Mouse (Mus musculus): Measurements from ENCODE around the gene Rbm45. TPM values are rescaled to one million over a fixed set of nuclear protein-coding genes. Genes with fewer than 3 reads are reported as not detected.

Gene Rbm45
- polyA plus RNA-seq, 1 experiment = 5.3 TPM

DNA sequence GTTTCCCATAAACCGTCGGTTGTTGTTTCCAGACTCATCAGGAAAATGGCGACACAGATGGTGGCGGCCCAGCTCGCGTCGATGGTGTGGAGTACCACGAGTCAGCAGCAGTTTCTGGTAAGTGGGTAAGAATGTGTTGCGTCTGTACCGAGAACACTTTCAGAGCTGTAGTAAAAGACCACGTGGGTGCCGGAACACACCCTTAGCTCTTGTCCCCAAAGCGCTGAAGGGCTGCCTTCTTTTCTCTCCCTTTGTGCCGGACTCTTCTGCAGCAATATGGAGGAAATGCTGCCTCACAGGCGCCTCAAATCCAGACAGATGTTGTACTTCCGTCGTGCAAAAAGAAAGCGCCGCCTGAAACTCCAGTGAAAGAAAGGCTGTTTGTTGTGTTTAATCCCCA lies 8.9 kb downstream of the Rbm45 start:
- H3K27me3 ChIP-seq (replicated peaks) = no peaks in the 10 kb centered on the region
- peaks cover 75% of the 10 kb centered on the region for H3K36me3 ChIP-seq (replicated peaks; ENCODE audit: low read length)
- TF ChIP-seq FLI1 (IDR thresholded peaks at IDR 0.05; ENCODE audit: low read length) (no peak), GATA1 (IDR thresholded peaks at IDR 0.05; ENCODE audit: borderline replicate concordance, low read length) (no peak)
- H3K9me3 ChIP-seq = no peaks in the 10 kb centered on the region
- no peaks in the 10 kb centered on the region for H3K4me1 ChIP-seq
- H3K4me3 ChIP-seq (replicated peaks) = no peak overlapping the region

DNA sequence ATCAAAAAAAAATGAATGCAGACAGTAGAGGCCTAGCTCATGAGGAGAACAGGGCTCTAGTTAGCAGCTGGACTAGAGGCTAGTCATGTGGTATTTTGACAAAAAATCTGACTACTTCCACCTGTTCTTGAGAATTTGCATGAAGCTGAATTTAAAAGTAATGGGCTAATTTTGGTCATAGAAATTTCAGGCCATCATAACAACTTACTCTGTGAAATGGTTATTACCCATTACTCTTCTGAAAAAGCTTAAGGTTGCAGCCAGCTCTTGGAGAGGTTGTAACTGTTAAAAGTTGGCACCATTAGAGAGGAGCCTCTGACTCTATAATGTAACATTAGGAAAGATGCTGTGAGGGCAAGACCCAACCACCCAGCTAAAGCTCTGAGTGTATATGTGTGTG lies 16.7 kb downstream of the Rbm45 start:
- no peaks in the 10 kb centered on the region for H3K9me3 ChIP-seq

DNA sequence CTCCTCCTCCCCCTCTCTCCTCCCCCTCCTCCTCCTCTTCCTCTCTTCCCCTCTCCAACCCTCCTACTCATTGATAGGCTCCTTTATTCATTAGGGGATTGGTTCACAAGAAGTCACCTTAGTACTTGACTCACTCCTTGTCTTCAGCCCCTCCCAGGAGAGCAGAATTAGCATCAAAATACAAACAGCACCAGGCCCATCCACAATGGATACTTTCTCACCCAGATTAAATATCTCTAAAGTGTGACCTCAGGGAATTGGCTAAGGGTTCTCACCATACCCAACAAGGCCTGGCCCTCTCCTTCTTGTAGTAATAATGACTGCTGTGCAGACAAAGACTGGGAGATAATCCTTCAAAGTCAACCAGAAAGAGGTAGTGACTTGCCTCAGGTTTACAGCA lies 30.4 kb downstream of the Rbm45 start:
- Histone ChIP-seq H3K36me3 (replicated peaks; ENCODE audit: low read length) (no peaks in the 10 kb centered on the region), H3K9me3 (peaks cover 7% of the 10 kb centered on the region; the same call in 1 of the 2 replicates), H3K4me1 (no peaks in the 10 kb centered on the region), H3K27me3 (replicated peaks) (peaks cover 40% of the 10 kb centered on the region), H3K4me3 (replicated peaks) (no peak overlapping the region)
- no peak for TF ChIP-seq FLI1 (IDR thresholded peaks at IDR 0.05; ENCODE audit: low read length)
- no peak for TF ChIP-seq GATA1 (IDR thresholded peaks at IDR 0.05; ENCODE audit: borderline replicate concordance, low read length)

More for the DNA sequence above, 16.7 kb downstream of the Rbm45 start:
- TF ChIP-seq FLI1 (IDR thresholded peaks at IDR 0.05; ENCODE audit: low read length) (no peak), GATA1 (IDR thresholded peaks at IDR 0.05; ENCODE audit: borderline replicate concordance, low read length) (no peak)
- H3K36me3 ChIP-seq (replicated peaks; ENCODE audit: low read length) = peaks cover 32% of the 10 kb centered on the region
- H3K4me3 ChIP-seq (replicated peaks) = no peak overlapping the region
- H3K27me3 ChIP-seq (replicated peaks) = no peaks in the 10 kb centered on the region
- no peaks in the 10 kb centered on the region for H3K4me1 ChIP-seq

GRCm38 (mm10) chr2:76405596-76406150 lies 35.9 kb downstream of the Rbm45 start:
- Histone ChIP-seq H3K9me3 (no peaks in the 10 kb centered on the region), H3K4me3 (replicated peaks) (peak overlapping the region; percentile 91)

DNA sequence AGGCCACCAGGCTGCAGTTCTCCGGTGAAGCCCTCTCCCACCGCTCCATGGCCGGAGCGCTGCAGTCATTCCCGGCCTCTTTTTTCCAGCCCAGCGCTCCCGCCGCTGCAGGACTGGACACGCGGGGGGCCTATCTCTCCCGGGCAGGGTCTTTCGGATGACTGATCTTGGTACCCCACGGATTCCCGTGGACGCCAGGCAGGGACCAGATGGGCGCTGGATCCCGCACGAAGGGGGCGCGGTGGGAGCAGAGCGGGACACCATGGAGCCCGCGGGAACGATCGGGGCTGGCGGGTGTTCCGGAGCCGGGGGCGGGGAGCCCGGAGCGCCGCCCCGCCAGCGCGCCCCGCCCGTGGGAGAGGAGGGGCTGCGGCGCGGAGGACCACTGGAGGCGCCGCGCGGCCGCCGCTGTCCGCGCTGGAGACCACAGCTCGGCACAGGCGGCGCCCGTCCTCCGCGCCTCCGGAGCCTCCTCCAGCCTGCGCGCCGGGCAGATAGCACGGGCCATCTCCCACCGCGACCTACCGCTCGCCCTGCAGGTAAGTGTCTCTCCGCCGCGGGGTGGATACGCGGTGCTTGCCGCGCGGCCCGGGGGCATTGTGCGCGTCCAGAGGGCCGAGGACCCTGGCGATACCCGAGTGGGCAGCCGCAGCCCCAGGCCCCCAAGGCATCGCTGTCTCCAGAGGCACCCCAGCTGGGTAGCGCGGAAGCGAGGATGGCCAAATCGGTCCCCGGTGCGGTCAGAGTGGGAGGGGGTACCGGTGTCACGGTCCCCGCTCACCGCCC lies 36.6 kb downstream of the Rbm45 start, which contains the start of gene Osbpl6:
Gene Osbpl6 (plus strand): TSS at position 358 of the 786 bp plus-strand sequence.
- no peaks in the 10 kb centered on the region for H3K9me3 ChIP-seq
- H3K27me3 ChIP-seq (replicated peaks) = peaks cover 85% of the 10 kb centered on the region
- no peaks in the 10 kb centered on the region for H3K36me3 ChIP-seq (replicated peaks; ENCODE audit: low read length)
- peak within 1 kb of the TSS; percentile 91 for H3K4me3 ChIP-seq (replicated peaks)
- TF ChIP-seq GATA1 (IDR thresholded peaks at IDR 0.05; ENCODE audit: borderline replicate concordance, low read length) (no peak), FLI1 (IDR thresholded peaks at IDR 0.05; ENCODE audit: low read length) (no peak)
- H3K4me1 ChIP-seq = peaks cover 18% of the 10 kb centered on the region

More at GRCm38 (mm10) chr2:76405596-76406150, 35.9 kb downstream of the Rbm45 start:
- H3K36me3 ChIP-seq (replicated peaks; ENCODE audit: low read length) = no peaks in the 10 kb centered on the region
- peaks cover 81% of the 10 kb centered on the region for H3K27me3 ChIP-seq (replicated peaks)
- peaks cover 18% of the 10 kb centered on the region for H3K4me1 ChIP-seq
- no peak for TF ChIP-seq GATA1 (IDR thresholded peaks at IDR 0.05; ENCODE audit: borderline replicate concordance, low read length)
- no peak for TF ChIP-seq FLI1 (IDR thresholded peaks at IDR 0.05; ENCODE audit: low read length)

- TF ChIP-seq GATA1 (IDR thresholded peaks at IDR 0.05; ENCODE audit: borderline replicate concordance, low read length) (no peak), FLI1 (IDR thresholded peaks at IDR 0.05; ENCODE audit: low read length) (no peak)
- H3K27me3 ChIP-seq (replicated peaks) = peaks cover 82% of the 10 kb centered on the region
- no peaks in the 10 kb centered on the region for H3K36me3 ChIP-seq (replicated peaks; ENCODE audit: low read length)
- peaks cover 18% of the 10 kb centered on the region for H3K4me1 ChIP-seq
- H3K9me3 ChIP-seq = no peaks in the 10 kb centered on the region
- peak overlapping the region; percentile 91 for H3K4me3 ChIP-seq (replicated peaks)
Observed at GRCm38 (mm10) chr2:76406937-76407441, 37.2 kb downstream of the Rbm45 start.

GRCm38 (mm10) chr2:76409526-76409925 lies 39.7 kb downstream of the Rbm45 start:
- Histone ChIP-seq H3K36me3 (replicated peaks; ENCODE audit: low read length) (no peaks in the 10 kb centered on the region), H3K4me3 (replicated peaks) (no peak overlapping the region), H3K27me3 (replicated peaks) (peaks cover 58% of the 10 kb centered on the region), H3K9me3 (no peaks in the 10 kb centered on the region), H3K4me1 (peaks cover 18% of the 10 kb centered on the region)
- TF ChIP-seq FLI1 (IDR thresholded peaks at IDR 0.05; ENCODE audit: low read length) (no peak), GATA1 (IDR thresholded peaks at IDR 0.05; ENCODE audit: borderline replicate concordance, low read length) (no peak)

DNA sequence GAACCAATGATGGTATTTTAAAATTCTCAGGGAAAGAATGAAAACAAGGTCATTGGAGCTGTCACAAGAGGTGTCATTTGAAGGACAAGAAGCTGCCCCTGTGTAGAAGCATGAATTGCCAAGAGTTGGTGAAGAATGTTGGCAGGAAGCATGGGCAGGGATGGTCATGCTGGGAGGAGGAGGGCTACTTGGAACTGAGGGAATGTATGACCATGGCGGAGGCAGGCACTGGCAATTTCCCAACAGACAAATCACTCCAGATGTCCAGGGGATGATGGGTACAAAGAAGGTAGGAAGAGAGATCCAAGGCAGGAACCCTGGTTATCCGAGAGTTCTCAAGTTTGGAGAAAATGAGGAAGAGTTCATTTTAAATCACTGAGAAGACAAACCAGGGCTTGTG lies 40.2 kb downstream of the Rbm45 start:
- peaks cover 18% of the 10 kb centered on the region for H3K4me1 ChIP-seq
- H3K27me3 ChIP-seq (replicated peaks) = peaks cover 54% of the 10 kb centered on the region
- TF ChIP-seq FLI1 (IDR thresholded peaks at IDR 0.05; ENCODE audit: low read length) (no peak), GATA1 (IDR thresholded peaks at IDR 0.05; ENCODE audit: borderline replicate concordance, low read length) (no peak)
- H3K4me3 ChIP-seq (replicated peaks) = no peak overlapping the region
- H3K36me3 ChIP-seq (replicated peaks; ENCODE audit: low read length) = no peaks in the 10 kb centered on the region
- no peaks in the 10 kb centered on the region for H3K9me3 ChIP-seq

DNA sequence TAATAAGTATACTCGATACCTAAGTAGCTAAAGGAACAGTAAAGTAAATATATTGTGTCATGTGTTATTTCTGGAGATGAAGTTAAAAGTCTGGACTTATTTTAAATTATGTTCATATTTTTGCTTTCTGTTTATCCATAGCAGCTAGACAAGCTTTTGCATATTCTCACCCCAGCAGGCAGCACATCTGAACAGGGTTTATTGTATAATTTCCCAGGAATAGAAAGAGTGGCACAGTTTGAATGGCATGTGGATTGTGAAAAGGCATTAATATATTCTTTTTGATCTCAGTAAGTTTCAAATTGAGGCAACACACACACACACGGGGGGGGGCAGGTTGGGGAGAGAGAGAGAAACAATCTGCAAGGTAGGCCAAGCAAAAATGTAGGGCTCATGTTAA lies 43.1 kb downstream of the Rbm45 start:
- no peaks in the 10 kb centered on the region for H3K36me3 ChIP-seq (replicated peaks; ENCODE audit: low read length)
- no peaks in the 10 kb centered on the region for H3K9me3 ChIP-seq
- H3K27me3 ChIP-seq (replicated peaks) = peaks cover 26% of the 10 kb centered on the region
- no peak overlapping the region for H3K4me3 ChIP-seq (replicated peaks)
- H3K4me1 ChIP-seq = no peaks in the 10 kb centered on the region
- TF ChIP-seq GATA1 (IDR thresholded peaks at IDR 0.05; ENCODE audit: borderline replicate concordance, low read length) (no peak), FLI1 (IDR thresholded peaks at IDR 0.05; ENCODE audit: low read length) (no peak)
